Mouse (Mus musculus) cerebellum, postnatal 10 days (tissue): ENCODE data around the gene Parp16.

Experiments
- DNase-seq, 2 experiments: peaks; one replicate each; pipeline ENCODE4 v3.0.0; 2021; ENCODE audit warnings: mixed read lengths in 2 of 2

Gene Parp16

DNA sequence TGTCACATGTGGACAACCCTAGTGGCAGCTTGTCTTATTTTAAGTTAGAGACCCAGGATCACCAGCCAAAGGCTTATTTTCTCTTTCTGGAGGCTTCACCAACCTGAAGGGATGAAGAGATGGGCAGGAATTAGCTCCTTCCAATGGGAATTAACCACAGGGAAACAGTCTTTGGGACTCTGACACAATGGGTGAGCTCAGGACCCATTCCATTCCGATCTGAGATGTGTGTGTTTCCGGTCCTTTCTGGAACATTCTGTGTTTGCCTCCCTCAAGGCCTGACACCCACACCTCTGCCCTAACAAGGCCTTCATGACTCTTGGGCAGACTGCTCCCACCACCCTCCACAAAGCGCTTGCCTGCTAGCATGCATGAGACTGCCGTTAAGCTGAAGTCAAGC is at the start of gene Parp16:
Gene Parp16, plus strand, starts transcription at position 301 of the 400 bp plus-strand sequence.
- DNase-seq = no peak

DNA sequence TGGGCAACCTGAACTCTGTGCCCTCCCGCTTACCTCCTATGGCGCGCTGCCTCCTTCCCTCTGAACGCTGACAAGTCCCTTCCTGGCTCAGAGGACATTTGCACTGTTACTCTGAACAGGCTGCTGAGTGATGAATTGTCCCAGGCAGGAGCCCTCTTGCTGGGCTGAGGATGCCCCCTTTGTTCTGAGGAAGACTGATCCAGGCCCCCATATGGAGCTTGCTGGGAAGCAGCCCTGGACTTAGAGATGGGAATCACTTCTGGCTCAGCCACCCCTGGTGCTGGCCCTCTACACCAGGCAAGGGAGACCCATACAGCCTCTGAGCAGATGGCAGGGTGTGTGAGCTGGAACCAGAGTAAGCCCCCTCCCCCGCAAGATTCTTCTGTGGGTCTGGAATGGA is 49.2 kb upstream of the Parp16 start:
- peak in 1 of 2 experiments; percentile 56 for DNase-seq

DNA sequence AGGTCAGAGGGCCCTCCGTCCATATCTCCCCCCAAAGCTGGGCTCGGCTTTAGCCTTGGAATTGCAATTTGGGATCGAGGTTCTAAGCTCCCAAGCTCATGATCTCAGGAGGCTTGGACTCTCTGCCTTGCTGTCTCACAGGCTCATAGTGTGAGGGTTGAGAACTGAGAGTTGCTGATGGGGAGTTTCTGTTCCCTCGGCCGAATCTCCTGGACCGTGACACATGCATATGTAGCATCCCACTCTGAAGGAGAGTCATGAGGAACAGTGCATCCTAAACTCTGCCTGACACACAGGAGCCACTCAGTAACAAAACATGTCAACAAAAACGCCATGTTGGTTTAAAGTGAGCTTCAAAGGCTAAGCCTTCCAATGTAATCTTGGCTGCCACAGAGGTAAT is 46.6 kb upstream of the Parp16 start:
- DNase-seq = no peak

DNA sequence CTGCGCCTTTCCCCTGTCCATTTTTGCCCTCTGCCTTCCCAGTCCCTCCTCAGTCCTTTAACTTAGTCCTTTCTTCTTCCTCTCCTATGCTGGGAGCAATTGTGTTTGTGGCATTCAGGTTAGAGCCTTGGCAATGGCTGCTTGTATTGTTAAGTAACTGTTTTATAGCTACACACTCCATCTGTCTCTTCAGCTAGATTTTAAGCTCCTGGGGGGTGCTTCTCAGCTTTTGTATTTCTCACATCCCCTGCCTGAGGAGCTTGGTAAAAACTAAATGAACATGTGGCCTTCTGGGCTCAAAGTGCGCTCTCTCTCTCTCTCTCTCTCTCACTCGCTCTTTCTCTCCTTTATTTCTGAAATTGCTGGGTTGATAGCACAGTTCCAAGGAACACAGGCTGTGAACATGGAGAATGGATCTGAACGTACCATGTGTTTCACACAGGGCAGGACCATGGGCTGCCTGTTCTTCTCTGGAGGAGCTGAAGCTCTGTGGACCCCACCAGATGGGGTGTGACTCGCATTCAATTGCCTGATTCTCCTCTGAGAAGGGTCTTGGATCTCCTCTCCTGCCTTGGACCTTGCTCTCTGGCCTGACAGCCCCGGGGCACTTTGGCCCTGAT is 42.3 kb upstream of the Parp16 start:
- no peak for DNase-seq

DNA sequence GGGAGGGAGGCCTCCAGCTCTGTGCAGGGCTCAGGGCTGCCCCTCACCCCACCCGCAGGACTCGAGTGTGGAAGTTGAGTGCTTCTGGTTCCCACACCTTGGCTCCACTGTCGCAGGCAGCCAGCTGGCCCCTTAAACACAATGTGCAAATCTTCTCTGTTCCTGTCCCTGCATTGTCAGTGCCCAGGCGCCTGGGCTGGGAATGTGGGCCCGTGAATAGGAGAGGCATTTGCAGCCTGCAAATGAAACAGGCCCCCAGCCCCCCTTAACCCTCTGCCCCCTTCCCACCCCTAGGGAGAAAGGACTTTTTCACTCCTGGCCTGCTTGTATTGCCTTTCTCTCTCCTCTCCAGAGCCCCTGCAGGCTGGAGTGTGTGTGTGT is 41.8 kb upstream of the Parp16 start:
- peak in 1 of 2 experiments; percentile 63 for DNase-seq

- no peak for DNase-seq
These were observed 40.3 kb upstream of the Parp16 start for GRCm38 (mm10) chr9:65154692-65155455.

DNA sequence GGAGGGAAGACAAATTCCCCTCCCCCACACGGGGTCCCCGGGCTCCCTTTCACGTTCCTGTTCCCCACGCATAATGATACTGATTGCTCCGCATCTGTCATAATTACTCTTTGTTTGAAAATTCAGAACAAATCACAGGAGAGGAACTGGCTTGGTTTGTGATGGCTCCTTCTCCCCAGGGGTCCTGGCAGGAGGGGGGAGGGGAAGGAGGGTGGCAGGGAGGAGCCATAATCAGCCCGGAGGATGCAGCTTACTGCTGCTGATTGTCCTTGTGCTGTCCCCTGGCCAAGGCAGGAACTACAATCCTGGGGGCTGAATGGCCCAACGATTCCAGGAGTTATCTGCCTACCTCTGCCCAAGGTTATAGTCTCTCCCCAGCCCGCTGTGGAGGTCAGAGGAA is 38.5 kb upstream of the Parp16 start:
- DNase-seq = peak in 1 of 2 experiments; percentile 34

GRCm38 (mm10) chr9:65157631-65158030 is 37.5 kb upstream of the Parp16 start:
- no peak for DNase-seq

DNA sequence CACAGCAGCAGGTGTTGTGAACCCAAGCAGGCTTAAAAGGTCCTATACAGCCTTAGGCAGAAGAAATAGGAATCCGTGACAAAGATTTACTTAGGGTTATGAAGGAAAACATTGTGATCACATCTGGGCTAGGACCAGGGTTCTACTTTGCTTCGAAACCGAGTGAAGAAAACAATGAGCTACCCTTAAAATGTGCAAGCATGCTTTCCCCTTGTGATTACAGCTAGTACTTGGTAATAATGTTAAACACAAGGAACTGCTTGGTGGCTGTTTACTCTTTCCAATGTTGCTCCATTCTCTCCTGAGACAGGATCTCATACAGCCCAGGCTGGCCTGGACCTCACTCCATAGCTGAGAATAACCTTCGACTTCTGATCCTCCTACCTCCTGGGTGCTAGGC is 34.0 kb upstream of the Parp16 start:
- no peak for DNase-seq

DNA sequence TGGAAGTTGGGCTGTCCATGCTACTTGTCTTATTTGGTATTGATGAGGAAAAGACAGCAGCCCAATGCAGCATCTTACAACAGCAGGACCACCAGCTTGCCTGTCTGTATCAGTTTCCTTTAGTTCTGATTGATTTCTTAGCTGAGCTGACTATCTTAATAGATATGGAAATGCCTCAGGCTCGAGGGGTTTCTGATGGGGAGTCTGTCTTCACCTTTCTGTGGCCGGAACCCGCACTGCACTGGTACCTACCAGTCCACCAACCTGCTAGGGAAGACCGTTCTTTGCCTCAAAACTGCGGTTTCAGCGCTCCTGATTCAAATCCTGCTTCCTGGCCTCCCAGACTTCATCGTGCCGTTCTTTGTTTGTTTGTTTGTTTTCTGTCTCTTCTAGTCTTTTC is 33.3 kb upstream of the Parp16 start:
- no peak for DNase-seq

DNA sequence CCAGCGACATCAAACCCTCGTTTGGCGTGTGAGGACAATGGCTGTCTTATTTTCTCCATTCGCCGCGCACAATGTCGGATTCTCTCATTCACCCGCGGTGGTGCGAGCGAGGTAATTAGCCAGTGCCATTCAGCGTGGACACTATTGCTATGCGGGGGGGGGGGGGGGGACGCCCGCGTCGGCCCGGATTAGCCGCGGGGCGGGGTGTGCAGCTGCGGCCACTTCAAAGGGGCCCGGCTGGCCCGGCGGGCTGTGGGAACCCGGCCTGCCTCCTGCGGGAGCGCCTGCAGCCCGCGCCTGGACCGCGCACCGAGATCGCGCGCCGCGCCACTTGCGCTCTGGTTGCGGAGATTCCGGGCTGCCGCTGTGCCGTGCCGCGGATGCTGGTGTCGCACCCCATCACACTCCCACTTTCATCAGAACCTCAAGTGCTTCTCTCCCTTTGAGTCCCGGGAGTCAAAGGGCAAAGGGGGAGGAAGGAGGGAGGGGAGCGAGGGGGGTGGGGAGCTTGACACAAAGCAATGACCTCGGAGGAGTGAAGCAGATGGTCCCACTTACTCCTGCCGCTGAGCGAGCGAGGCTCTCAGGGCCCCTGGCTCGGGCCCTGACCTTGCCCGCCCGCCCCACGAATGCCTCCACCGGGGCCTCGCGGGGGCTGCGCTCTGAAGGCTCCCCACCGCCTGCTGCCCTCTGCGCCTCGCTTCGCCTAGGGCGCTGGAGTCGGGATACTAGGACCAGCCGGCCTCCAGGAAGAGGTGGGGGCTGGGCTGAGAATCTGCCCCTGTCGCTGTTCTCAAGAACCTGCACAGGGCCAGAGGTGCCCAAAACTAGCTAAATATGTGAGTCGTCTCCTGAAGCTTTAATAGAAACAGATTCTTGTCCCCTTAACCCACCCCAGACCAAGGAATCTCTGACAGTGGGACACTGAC is 32.2 kb upstream of the Parp16 start:
- DNase-seq = peak; percentile 53 to 61

- DNase-seq = peak in 1 of 2 experiments; percentile 41
These were observed 30.3 kb upstream of the Parp16 start for GRCm38 (mm10) chr9:65164870-65165269.

DNA sequence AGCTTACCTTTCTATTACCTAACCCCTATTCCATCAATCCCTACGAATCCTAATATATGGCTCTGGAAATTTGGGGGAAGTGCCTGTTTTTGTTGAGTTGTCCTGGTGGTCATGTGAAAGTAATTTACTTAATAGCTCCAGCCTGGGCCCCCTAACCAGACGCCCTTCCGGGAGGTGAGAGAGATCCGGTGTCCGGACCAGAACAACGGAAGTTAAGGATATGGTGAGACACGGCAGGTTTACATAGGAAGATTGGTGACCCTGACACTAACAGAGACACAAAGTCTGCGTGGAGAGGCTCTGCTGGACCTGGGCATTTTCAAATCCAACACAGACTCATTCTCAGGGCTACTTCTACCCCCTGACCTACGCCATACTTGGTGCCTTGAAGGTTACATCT is 28.8 kb upstream of the Parp16 start:
- DNase-seq = no peak

DNA sequence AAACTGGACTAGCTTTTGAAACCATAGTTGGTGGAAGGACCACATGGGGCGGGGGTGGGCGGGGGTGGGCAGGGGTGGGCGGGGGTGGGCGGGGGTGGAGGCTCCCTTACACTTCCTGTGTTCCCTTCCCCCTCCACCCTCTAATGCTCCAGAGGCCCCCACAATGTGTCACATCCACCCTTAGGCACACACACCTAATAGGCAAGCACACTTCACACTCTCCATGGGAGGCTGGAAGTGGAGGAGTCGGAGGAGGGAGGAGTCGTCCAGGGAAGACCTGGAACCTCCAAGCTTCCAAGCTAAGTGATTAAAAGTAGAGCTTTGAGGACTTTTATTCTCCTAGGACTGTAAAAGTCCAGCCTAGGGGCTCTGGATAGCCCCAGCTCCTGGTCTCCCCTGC is 26.6 kb upstream of the Parp16 start:
- no peak for DNase-seq

DNA sequence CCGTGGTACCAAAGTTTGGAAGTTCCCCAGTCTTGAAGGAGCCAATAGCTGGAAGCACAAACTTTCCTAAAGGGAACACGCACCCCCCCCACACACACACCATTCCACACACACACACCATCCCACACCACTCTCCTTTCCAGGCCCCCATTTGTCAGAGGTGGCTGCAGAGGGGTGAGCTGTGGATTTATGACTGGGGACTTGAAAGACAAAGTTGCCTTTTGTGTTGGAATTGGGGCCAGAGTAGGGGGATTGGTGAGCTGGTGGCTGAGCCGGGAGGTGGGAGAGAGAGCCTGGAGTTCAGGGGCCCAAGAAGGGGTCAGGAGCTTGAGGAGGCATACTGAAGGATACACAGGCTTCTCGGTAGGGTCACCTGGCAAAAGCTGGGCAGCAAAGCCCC is 26.2 kb upstream of the Parp16 start:
- no peak for DNase-seq

GRCm38 (mm10) chr9:65172654-65173053 is 22.5 kb upstream of the Parp16 start:
- no peak for DNase-seq

DNA sequence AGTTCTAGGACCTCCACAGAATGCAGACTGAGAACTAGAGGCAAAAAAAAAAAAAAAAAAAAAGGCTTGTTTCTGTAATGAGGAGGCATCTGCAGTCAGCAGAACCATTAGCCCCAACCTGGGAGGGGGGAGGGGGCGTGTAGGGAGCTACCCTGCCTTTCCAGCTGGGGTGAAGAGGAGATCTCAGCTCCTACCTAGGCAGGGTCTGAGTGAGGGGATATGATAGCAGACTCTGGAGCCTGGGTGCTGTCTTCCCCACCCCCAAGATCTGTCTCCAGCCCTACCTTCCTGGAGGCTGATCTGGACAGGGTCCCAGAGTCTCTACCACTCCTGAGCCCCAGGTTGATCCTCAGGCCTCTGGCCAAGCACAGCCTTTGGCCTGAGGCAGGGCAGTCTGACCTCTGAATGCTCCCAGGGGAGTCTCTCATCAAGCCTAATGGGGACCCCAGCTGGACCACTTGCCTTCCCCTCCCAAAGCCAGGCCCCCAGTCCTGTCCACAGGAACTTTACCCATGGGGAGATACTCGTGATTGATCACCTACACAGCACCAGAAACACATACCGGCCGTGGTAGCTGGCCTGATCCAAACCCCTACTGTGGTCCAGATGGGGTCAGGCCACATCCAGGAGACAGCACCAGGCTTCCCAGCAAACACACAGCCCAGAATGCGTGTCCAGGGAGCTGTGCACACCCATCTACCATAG is 19.8 kb upstream of the Parp16 start:
- DNase-seq = peak; percentile 41 to 48

- peak; percentile 56 to 66 for DNase-seq
These were observed 18.9 kb upstream of the Parp16 start for GRCm38 (mm10) chr9:65175939-65176871.

DNA sequence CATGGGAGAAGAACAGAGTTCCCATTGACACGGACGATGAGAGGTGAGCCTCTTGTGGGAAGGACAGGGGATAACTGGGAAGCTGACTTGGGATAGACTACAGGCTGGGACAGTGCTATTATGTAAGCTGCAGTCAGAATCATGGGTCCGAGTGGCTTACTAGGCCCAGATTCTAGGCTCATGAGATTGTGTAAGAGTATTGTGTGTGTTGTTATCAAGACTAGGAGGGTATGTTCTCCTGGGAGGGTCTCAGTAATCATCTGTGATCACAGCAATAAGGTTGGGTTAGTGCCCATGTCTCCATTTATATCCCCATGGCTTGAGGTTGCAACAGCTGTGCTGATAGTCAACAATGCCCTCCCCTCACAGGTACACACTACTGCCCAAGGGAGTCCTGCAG is 17.7 kb upstream of the Parp16 start:
- no peak for DNase-seq

- no peak for DNase-seq
These were observed 17.2 kb upstream of the Parp16 start for GRCm38 (mm10) chr9:65177912-65178311.

DNA sequence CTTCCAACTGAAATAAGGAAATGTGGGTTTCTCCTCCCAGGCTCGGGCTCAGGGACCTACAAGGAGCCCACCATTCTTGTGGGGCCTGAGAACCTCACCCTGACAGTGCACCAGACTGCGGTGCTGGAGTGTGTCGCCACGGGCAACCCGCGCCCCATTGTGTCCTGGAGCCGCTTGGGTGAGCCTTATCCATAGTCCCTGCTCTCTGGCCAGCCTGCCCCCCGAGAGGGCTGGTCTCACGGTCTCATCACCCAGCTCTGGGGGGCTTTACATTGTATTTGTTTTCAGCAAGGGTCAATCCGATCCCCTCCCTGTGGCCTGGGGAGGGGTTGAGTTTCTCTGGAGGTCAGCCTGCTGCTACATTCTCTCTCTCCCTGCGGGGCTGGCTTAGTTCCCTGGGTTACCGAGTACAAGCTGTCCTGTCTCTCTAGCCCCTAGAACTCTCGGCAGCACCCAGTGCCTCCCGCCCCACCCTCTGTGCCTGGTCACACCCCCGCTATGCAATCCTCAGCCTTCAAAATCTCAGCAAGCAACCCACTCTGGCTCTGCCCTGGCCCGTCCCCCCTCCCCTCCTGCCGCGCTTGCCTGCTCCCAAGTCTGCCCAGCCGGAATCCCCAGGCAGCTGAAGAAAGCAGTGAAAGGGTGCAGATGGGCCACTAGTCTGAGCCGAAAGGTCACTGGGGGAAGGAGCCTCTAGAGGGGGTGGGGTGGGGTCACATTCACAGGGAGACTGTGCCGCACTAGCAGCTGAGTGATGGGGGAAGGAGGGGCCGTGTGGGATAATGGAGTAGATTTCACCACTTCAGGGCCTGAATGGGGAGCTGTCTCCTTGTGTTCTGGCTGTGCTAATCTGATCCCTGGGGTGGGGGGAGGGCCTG is 16.6 kb upstream of the Parp16 start:
- DNase-seq = peak; percentile 58 to 64
